Comparison of ENCODE assay signal across 14 mouse cellular contexts in genomic region chr3:119368931-119369330, GRCm38 (mm10).
DNase-seq lines count a peak whose midpoint lies in the region; ATAC-seq and TF ChIP-seq lines count a peak whose summit lies in the region.
"Had no signal": no experiment of that assay in that cellular context is flagged by ENCODE, and none has a peak within 500 bp of the region (broad histone marks: within the 10 kb centered on the region; RNA-seq: fewer than 3 reads in every experiment).

No protein-coding gene starts in this region.

- TF ChIP-seq CTCF in forebrain, postnatal 0 days (IDR thresholded peaks at IDR 0.05; ENCODE audit: low read depth) = no peak
- no peak; the same call in 1 of the 2 replicates for TF ChIP-seq CTCF in midbrain, postnatal 0 days (IDR thresholded peaks at IDR 0.05)

- 65% methylated on average over 2 of the region's 2 CpGs for WGBS in forebrain, embryonic 12.5 days
- WGBS in forebrain, postnatal 0 days = 33% methylated on average over 2 of the region's 2 CpGs
- WGBS in midbrain, postnatal 0 days = 57% methylated on average over 2 of the region's 2 CpGs
- WGBS in midbrain, embryonic 11.5 days = 73% methylated on average over 2 of the region's 2 CpGs
- WGBS in kidney, embryonic 15.5 days = 58% methylated on average over 2 of the region's 2 CpGs
- WGBS in intestine, embryonic 16.5 days = 53% methylated on average over 2 of the region's 2 CpGs

- no peaks in the 10 kb centered on the region for H3K36me3 ChIP-seq in forebrain, embryonic 12.5 days (replicated peaks)
- no peaks in the 10 kb centered on the region for H3K36me3 ChIP-seq in forebrain, postnatal 0 days (ENCODE audit: insufficient read depth)
- H3K36me3 ChIP-seq in midbrain, postnatal 0 days (ENCODE audit: insufficient read depth, low read length) = no peaks in the 10 kb centered on the region
- H3K36me3 ChIP-seq in midbrain, embryonic 11.5 days (ENCODE audit: control insufficient read depth, insufficient read depth, low read length) = no peaks in the 10 kb centered on the region
- no peaks in the 10 kb centered on the region for H3K36me3 ChIP-seq in kidney, embryonic 15.5 days
- no peaks in the 10 kb centered on the region for H3K36me3 ChIP-seq in intestine, embryonic 16.5 days (ENCODE audit: control insufficient read depth, insufficient read depth, low read length)
- H3K36me3 ChIP-seq: embryonic facial prominence, embryonic 15.5 days had no signal

- no peak overlapping the region for H3K27ac ChIP-seq in forebrain, embryonic 12.5 days
- H3K27ac ChIP-seq in forebrain, postnatal 0 days (ENCODE audit: low read depth, low read length) = no peak overlapping the region
- no peak overlapping the region for H3K27ac ChIP-seq in midbrain, postnatal 0 days (ENCODE audit: low read depth, low read length)
- H3K27ac ChIP-seq in midbrain, embryonic 11.5 days (ENCODE audit: low read depth, low read length) = no peak overlapping the region
- H3K27ac ChIP-seq in kidney, embryonic 15.5 days = no peak overlapping the region
- H3K27ac ChIP-seq in intestine, embryonic 16.5 days (ENCODE audit: low read length) = no peak overlapping the region
- H3K27ac ChIP-seq: embryonic facial prominence, embryonic 15.5 days had no signal

- no peaks in the 10 kb centered on the region for H3K27me3 ChIP-seq in forebrain, embryonic 12.5 days
- H3K27me3 ChIP-seq in forebrain, postnatal 0 days (ENCODE audit: insufficient read depth, low read length) = no peaks in the 10 kb centered on the region
- no peaks in the 10 kb centered on the region for H3K27me3 ChIP-seq in midbrain, postnatal 0 days (ENCODE audit: insufficient read depth, low read length)
- no peaks in the 10 kb centered on the region for H3K27me3 ChIP-seq in midbrain, embryonic 11.5 days (ENCODE audit: control insufficient read depth, insufficient read depth, low read length)
- no peaks in the 10 kb centered on the region for H3K27me3 ChIP-seq in kidney, embryonic 15.5 days
- H3K27me3 ChIP-seq in intestine, embryonic 16.5 days (replicated peaks; ENCODE audit: control insufficient read depth, insufficient read depth, low read length) = no peaks in the 10 kb centered on the region
- H3K27me3 ChIP-seq: embryonic facial prominence, embryonic 15.5 days; megakaryocyte, embryonic 14.5 days had no signal

- ATAC-seq in forebrain, embryonic 12.5 days (ENCODE audit: low FRiP score) = 0 out of 2 replicates have a peak, but pooled peaks have one; percentile 20
- ATAC-seq in forebrain, postnatal 0 days = no peak
- no peak for ATAC-seq in midbrain, postnatal 0 days (ENCODE audit: low FRiP score)
- ATAC-seq in midbrain, embryonic 11.5 days (ENCODE audit: low FRiP score) = no peak
- no peak for ATAC-seq in kidney, embryonic 15.5 days (replicated peaks; ENCODE audit: low FRiP score)
- ATAC-seq in intestine, embryonic 16.5 days = no peak

- no peaks in the 10 kb centered on the region for H3K4me1 ChIP-seq in forebrain, embryonic 12.5 days
- H3K4me1 ChIP-seq in forebrain, postnatal 0 days (ENCODE audit: insufficient read depth) = no peaks in the 10 kb centered on the region
- no peaks in the 10 kb centered on the region for H3K4me1 ChIP-seq in midbrain, postnatal 0 days (ENCODE audit: insufficient read depth, low read length)
- H3K4me1 ChIP-seq in midbrain, embryonic 11.5 days (ENCODE audit: control insufficient read depth, insufficient read depth, low read length) = no peaks in the 10 kb centered on the region
- H3K4me1 ChIP-seq in kidney, embryonic 15.5 days = no peaks in the 10 kb centered on the region
- H3K4me1 ChIP-seq in intestine, embryonic 16.5 days (ENCODE audit: control insufficient read depth, insufficient read depth, low read length) = no peaks in the 10 kb centered on the region
- H3K4me1 ChIP-seq: embryonic facial prominence, embryonic 15.5 days; megakaryocyte, embryonic 14.5 days had no signal

- DNase-seq in forebrain, postnatal 0 days = no peak
- peak; percentile 55 for DNase-seq in midbrain, postnatal 0 days (ENCODE audit: low spot score)
- DNase-seq in midbrain, embryonic 11.5 days (ENCODE audit: low spot score, missing footprints) = no peak
- DNase-seq in cerebellum, postnatal 14 days = peak; percentile 48 to 69
- no peak for DNase-seq in urinary bladder, postnatal 36 days (ENCODE audit: low spot score in 2 of 2)
- DNase-seq: heart, adult 18-20 months; heart, postnatal 14 days; kidney, adult 2 months had no signal

- no peaks in the 10 kb centered on the region for H3K9me3 ChIP-seq in forebrain, embryonic 12.5 days
- no peaks in the 10 kb centered on the region for H3K9me3 ChIP-seq in forebrain, postnatal 0 days (ENCODE audit: low read length)
- no peaks in the 10 kb centered on the region for H3K9me3 ChIP-seq in midbrain, postnatal 0 days (ENCODE audit: low read length)
- no peaks in the 10 kb centered on the region for H3K9me3 ChIP-seq in midbrain, embryonic 11.5 days (ENCODE audit: control insufficient read depth, low read length)
- H3K9me3 ChIP-seq in kidney, embryonic 15.5 days (replicated peaks) = no peaks in the 10 kb centered on the region
- H3K9me3 ChIP-seq in intestine, embryonic 16.5 days (ENCODE audit: control insufficient read depth, low read length) = no peaks in the 10 kb centered on the region
- H3K9me3 ChIP-seq: embryonic facial prominence, embryonic 15.5 days had no signal

- H3K9ac ChIP-seq in forebrain, embryonic 12.5 days = no peak overlapping the region
- no peak overlapping the region for H3K9ac ChIP-seq in forebrain, postnatal 0 days
- H3K9ac ChIP-seq in midbrain, postnatal 0 days (replicated peaks; ENCODE audit: low read length, poor library complexity, severe bottlenecking) = no peak overlapping the region
- H3K9ac ChIP-seq in midbrain, embryonic 11.5 days (ENCODE audit: low read length) = no peak overlapping the region
- H3K9ac ChIP-seq in kidney, embryonic 15.5 days = no peak overlapping the region
- no peak overlapping the region for H3K9ac ChIP-seq in intestine, embryonic 16.5 days (ENCODE audit: low read depth, low read length)
- H3K9ac ChIP-seq: embryonic facial prominence, embryonic 15.5 days had no signal

- no peak overlapping the region for H3K4me3 ChIP-seq in forebrain, embryonic 12.5 days (replicated peaks)
- no peak overlapping the region for H3K4me3 ChIP-seq in forebrain, postnatal 0 days (ENCODE audit: low read depth, low read length)
- no peak overlapping the region for H3K4me3 ChIP-seq in midbrain, postnatal 0 days (ENCODE audit: low read depth, low read length)
- H3K4me3 ChIP-seq in midbrain, embryonic 11.5 days (ENCODE audit: low read depth, low read length) = no peak overlapping the region
- no peak overlapping the region for H3K4me3 ChIP-seq in kidney, embryonic 15.5 days (replicated peaks)
- H3K4me3 ChIP-seq in intestine, embryonic 16.5 days (ENCODE audit: low read length) = no peak overlapping the region
- H3K4me3 ChIP-seq: embryonic facial prominence, embryonic 15.5 days; megakaryocyte, embryonic 14.5 days; myocyte had no signal

- no peak overlapping the region for H3K4me2 ChIP-seq in forebrain, embryonic 12.5 days
- H3K4me2 ChIP-seq in forebrain, postnatal 0 days (ENCODE audit: low read depth) = no peak overlapping the region
- no peak overlapping the region for H3K4me2 ChIP-seq in midbrain, postnatal 0 days (ENCODE audit: low read depth, low read length, poor library complexity, severe bottlenecking)
- H3K4me2 ChIP-seq in midbrain, embryonic 11.5 days = no peak overlapping the region
- no peak overlapping the region for H3K4me2 ChIP-seq in kidney, embryonic 15.5 days
- no peak overlapping the region for H3K4me2 ChIP-seq in intestine, embryonic 16.5 days (ENCODE audit: low read depth, low read length)
- H3K4me2 ChIP-seq: embryonic facial prominence, embryonic 15.5 days had no signal

Comparison
In these comparisons a context has a peak if more than half of its experiments do, and no peak if none do; other contexts are left out.
1. DNase-seq: peak in midbrain, postnatal 0 days (single experiment) and cerebellum, postnatal 14 days (2 of 2); none in forebrain, postnatal 0 days (single experiment), midbrain, embryonic 11.5 days (single experiment) and urinary bladder, postnatal 36 days (0 of 2).